Mouse (Mus musculus) B cell, adult 2 months (primary cell): Measurements from ENCODE around the gene Glrb.

Experiments used
- DNase-seq, 2 experiments: peaks; one replicate each; pipeline ENCODE4 v3.0.0; 2022

Glrb gene

GRCm38 (mm10) chr3:80818619-80819018 is 94.8 kb downstream of the Glrb start:
- DNase-seq: no peak

- no peak for DNase-seq
These were observed 99.7 kb downstream of the Glrb start for GRCm38 (mm10) chr3:80813734-80814133.

GRCm38 (mm10) chr3:80812237-80812636 is 101.2 kb downstream of the Glrb start:
- DNase-seq: no peak

- no peak for DNase-seq
These were observed 108.1 kb downstream of the Glrb start for GRCm38 (mm10) chr3:80805327-80805726.

- DNase-seq: no peak
These were observed 109.6 kb downstream of the Glrb start for GRCm38 (mm10) chr3:80803811-80804210.

DNA sequence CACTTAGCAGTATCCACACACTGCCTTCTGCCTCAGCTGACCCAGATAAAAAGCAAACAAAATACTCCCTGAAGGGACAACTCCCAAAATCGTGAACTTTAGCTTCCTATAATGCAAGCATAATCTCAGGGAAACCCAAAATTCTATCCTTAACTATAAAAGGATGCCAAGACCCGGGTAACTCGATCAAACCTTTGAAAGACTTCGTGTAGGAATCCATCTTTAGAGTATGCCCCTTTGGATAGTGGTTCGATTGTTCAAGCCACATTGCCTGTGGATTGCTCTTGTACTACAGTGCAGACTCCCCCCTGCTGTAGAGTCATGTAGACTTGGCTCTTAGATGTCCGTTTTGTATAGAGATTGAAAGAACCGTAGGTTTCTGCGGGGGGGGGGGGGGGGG is 110.2 kb downstream of the Glrb start:
- no peak for DNase-seq

DNA sequence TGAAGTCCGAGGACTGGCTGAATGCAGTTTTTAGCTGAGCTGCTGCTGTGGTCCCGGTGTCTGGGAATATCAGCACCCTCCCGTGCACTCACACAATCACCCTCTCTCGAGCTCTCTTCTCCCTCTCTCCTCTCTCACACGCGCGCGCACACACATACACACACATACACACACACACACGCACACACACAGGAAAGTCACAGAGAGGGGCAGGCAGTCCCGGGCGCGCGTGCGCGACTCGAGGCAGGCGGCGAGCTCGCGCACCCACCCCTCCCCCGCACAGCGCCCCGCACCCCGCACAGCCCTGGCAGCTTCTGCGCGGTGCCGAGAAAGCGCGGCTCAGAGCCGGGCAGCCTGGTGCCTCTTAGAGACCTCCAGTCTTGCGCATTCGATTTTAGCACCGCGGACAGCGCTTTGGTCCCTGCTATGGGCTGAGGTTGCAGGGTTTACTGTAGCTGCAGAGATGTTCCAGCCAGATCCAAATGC is 110.8 kb downstream of the Glrb start, which contains the start of gene Gria2:
Gene Gria2, minus strand, starts transcription at position 240 of the 486 bp plus-strand sequence.
- peak; percentile 37 to 40 for DNase-seq

DNA sequence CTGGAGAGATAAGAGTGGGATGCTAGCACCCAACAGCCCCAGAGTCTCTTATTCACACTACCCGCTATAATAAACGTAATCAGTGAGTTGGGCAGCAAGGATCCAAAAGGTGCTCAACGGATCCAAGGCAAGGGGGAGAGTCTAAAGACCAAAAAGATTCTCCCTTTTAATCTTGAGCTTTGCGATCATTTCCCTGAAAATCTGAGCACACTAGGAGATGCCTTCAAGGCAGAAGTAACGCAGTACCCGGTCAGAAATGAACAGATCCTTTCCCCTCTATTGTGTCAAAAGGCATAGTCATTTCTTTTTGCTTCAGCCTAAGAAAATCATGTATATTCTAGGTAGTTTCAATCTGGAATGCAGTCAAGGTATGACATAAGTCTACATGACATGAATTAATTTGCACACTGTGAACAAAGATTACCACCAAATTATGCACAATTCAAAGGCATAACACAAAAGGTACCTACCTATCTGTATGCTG is 111.6 kb downstream of the Glrb start:
- DNase-seq: no peak

DNA sequence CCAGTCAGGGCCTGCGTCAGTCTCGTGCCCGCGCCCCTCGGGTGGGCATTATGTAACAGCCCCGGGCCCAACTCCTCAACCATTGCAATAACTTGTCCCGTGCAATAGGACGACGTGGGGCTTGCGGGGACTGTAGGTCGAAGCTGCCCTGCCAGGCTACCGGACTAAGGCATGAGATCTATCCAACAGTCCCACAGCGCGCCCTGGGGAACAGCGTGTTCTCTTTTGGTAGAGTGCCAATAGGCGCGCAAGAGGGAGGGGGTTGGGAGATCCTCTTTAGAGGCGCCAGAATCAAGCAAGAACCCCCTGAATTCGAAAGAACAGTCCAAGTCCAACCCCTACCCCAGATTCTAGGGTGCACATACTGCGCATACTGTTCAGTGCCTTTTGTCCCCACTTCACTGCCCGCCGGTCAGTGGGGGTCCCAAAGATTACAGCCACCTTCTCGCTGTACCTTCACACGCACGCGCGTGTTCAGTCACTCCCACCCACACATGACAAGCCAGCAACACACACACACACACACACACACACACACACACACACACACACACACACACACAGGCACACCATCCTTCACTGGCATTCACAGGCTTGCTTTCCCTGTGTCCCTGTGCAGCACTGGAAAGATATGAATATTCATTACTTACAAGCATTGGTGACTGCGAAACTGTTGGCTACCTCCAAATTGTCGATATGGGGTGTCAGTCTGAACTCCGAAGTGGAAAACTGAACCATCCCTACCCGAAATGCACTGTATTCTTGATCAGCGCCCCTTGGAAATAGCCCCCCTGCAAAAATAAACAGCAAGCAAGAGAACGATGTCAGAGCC is 112.2 kb downstream of the Glrb start:
- no peak for DNase-seq

DNA sequence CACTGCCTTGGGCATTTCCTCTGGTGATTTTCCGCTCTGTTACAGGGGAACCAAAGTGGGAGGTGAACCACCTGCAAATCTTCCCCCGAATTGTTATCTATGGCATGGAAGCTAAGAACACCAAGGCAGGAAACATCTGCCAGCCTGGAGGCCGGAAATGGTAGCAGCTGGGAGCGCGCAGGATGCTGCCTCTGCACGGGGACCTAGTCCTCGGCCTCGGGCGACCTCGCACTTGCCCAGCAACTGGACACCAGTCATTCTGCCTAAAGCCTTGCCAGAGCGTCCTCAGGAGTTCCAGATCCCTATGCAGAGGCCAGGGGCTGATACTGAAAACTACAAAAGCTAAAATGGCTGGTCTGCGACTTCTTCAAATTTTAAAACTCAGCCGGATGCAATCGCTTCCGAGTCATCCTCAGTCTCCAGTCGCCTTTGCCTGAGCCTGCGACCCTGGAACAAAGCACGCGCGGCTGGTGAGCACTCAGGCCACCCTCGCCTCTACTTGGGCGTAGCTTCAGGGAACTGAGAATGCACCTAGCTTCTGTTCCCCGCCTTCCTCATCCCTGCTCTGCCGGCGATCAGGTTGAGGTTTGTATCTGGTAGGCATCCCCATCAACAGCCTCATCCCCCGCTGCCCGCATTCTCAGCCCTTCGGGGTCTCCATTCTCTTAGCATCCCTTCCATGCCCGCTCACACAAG is 113.0 kb downstream of the Glrb start:
- peak in 1 of 2 experiments; percentile 6 for DNase-seq

- no peak for DNase-seq
These were observed 115.5 kb downstream of the Glrb start for GRCm38 (mm10) chr3:80797935-80798334.

DNA sequence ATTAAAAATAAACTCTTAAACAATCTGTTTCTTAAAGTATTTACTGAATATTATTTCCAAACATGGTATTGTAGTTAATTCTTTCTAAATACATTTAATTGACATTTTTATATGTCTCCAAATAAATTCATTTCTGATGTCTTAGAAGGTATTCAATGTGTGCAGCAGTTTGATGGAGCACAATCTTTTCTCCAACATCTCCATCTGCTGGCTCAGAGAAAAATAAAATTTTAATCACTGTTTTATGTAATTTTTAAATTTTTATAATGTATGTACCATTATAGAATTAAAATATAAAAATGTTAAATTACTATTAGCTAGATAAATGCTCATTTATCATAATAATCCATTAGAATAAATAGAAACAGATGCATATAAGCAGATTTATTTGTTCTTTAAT is 116.7 kb downstream of the Glrb start:
- DNase-seq: no peak

GRCm38 (mm10) chr3:80795284-80795683 is 118.2 kb downstream of the Glrb start:
- DNase-seq: no peak
